Mouse (Mus musculus) forelimb bud, embryonic 11.5 days (tissue): ENCODE data around the gene Krt24.
"Not testable (repeated sequence)": the region's sequence is repeated elsewhere in the genome, so short reads cannot be mapped to it uniquely, and the experiment has no call there.

Source experiments
- DNase-seq: peaks from one replicate; pipeline ENCODE4 v3.0.0-alpha.2; 2012; ENCODE audit warnings: low read depth, low spot score

Gene Krt24

GRCm38 (mm10) chr11:99253893-99254292, 31.2 kb downstream of the Krt24 start:
- no peak for DNase-seq

- no peak for DNase-seq
Measured at GRCm38 (mm10) chr11:99252671-99253070, 32.4 kb downstream of the Krt24 start.

- DNase-seq: no peak
Measured at GRCm38 (mm10) chr11:99250666-99251065, 34.4 kb downstream of the Krt24 start.

GRCm38 (mm10) chr11:99250241-99250640, 34.8 kb downstream of the Krt24 start:
- DNase-seq: no peak

- DNase-seq: no peak
Measured at GRCm38 (mm10) chr11:99249115-99249514, 35.9 kb downstream of the Krt24 start.

GRCm38 (mm10) chr11:99247916-99248315, 37.1 kb downstream of the Krt24 start:
- DNase-seq: no peak

GRCm38 (mm10) chr11:99244519-99244918, 40.5 kb downstream of the Krt24 start:
- DNase-seq: not testable (repeated sequence)

- DNase-seq: no peak
Measured at GRCm38 (mm10) chr11:99243820-99244374, 41.2 kb downstream of the Krt24 start, which contains the start of gene Krt222. Gene Krt222 (minus strand): TSS chr11:99244085.

- no peak for DNase-seq
Measured at GRCm38 (mm10) chr11:99243200-99243819, 41.8 kb downstream of the Krt24 start.

GRCm38 (mm10) chr11:99242056-99242455, 43.0 kb downstream of the Krt24 start:
- no peak for DNase-seq

- no peak for DNase-seq
Measured at GRCm38 (mm10) chr11:99238468-99238867, 46.6 kb downstream of the Krt24 start.

GRCm38 (mm10) chr11:99231049-99231816, 53.8 kb downstream of the Krt24 start:
- no peak for DNase-seq

- peak; percentile 81 for DNase-seq
Measured at GRCm38 (mm10) chr11:99230261-99231048, 54.6 kb downstream of the Krt24 start, which contains the start of gene Smarce1. Gene Smarce1 (minus strand): TSS chr11:99231017.
